Mouse (Mus musculus) layer of hippocampus, postnatal 36 days (tissue): ENCODE measurements at regions not wholly inside any gene's neighbourhood (a gene's known extent, or its start where the extent isn't known, plus 50 kb on each side); places are given as distances from the start of the nearest gene placed in this dataset.

Experiments
- DNase-seq, 2 experiments: peaks; one replicate each; pipeline ENCODE4 v3.0.0; 2022

DNA sequence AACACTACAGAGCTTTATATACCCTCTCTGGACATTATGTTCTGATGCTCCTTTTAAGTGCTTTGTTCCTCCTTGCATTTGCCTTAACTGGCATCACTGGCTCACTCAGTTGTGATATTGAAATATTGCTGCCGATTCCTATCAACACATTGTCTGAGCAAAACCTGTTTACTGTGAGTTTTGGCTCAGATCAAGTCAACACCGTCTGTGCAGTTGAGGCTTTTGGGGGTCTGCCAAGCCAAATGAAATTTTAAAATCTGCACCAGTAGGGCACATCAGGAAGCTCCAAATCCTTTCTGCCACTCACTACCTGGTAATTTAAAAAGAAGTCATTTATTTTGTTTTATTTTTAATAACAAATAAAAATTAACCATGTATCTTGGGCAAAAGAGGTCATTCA lies 482.6 kb upstream of the Gm20594 start:
- DNase-seq = peak; percentile 55 to 58
